Mouse (Mus musculus) testis, adult 2 months (tissue): ENCODE measurements at regions not wholly inside any gene's neighbourhood (a gene's known extent, or its start where the extent isn't known, plus 50 kb on each side); places are given as distances from the start of the nearest gene placed in this dataset.
A peak's percentile ranks its signal among the peaks of the same experiment; 100 is the strongest.
"Not testable (repeated sequence)": the region's sequence is repeated elsewhere in the genome, so short reads cannot be mapped to it uniquely, and the experiment has no call there.

Experiments used
- H3K27ac ChIP-seq: fragments of 200-500 bp; 2 replicates; pipeline ENCODE4 v1.5.1; 2012; ENCODE audit warnings: low read depth, low read length; ENCODE audit not compliant: control insufficient read depth, insufficient read depth
- H3K27me3 ChIP-seq: fragments of 200-500 bp; 2 replicates; pipeline ENCODE4 v1.6.1; 2012; ENCODE audit warnings: mild to moderate bottlenecking, low read length, moderate library complexity; ENCODE audit not compliant: control insufficient read depth, insufficient read depth
- H3K36me3 ChIP-seq: fragments of 200-500 bp; 2 replicates; pipeline ENCODE4 v1.6.1; 2012; ENCODE audit warnings: mild to moderate bottlenecking, low read length; ENCODE audit not compliant: control insufficient read depth, insufficient read depth
- H3K4me1 ChIP-seq: fragments of 200-500 bp; 2 replicates; pipeline ENCODE4 v1.6.1; 2012; ENCODE audit warnings: low read length; ENCODE audit not compliant: control insufficient read depth, insufficient read depth
- H3K4me3 ChIP-seq: fragments of 200-500 bp; 2 replicates; pipeline ENCODE4 v1.5.1; 2012; ENCODE audit warnings: low read depth, mild to moderate bottlenecking, low read length, moderate library complexity, mixed read lengths; ENCODE audit not compliant: control insufficient read depth
- CTCF ChIP-seq: fragments of 200-500 bp; IDR thresholded peaks from 2 replicates; pipeline ENCODE4 v1.5.1; 2012; ENCODE audit warnings: low read depth, mild to moderate bottlenecking, inconsistent platforms, low read length, moderate library complexity; ENCODE audit not compliant: control insufficient read depth, insufficient read depth, insufficient replicate concordance
- POLR2A ChIP-seq: fragments of 200-500 bp; IDR thresholded peaks from 2 replicates; pipeline ENCODE4 v1.6.1; 2012; ENCODE audit warnings: low read depth, mild to moderate bottlenecking, inconsistent platforms, low read length, moderate library complexity; ENCODE audit not compliant: control insufficient read depth

DNA sequence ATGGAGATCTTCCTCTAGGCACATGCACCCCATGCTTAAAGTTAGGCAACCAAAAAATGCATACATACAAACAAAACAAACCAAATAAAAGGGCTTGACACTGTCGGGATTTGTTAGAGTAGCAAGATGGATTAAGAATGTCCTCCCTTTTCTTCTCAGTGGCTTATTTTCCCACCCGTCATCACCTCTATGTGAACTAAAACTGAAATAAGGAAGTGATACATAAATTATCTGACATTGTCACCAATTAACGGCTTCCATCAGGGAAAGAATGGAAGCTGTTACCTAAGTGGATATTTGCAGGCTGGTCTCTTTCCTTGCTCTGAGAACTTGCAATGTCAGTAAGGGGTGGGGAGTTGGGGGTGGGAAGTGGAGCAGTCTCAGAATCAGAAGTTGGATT, 541.5 kb downstream of the Diaph3 start:
- no peaks in the 10 kb centered on the region for H3K4me1 ChIP-seq
- H3K36me3 ChIP-seq, result no peaks in the 10 kb centered on the region
- no peaks in the 10 kb centered on the region for H3K27me3 ChIP-seq
- TF ChIP-seq POLR2A (no peak), CTCF (no peak)
- no peak overlapping the region for H3K4me3 ChIP-seq
- no peak overlapping the region for H3K27ac ChIP-seq

DNA sequence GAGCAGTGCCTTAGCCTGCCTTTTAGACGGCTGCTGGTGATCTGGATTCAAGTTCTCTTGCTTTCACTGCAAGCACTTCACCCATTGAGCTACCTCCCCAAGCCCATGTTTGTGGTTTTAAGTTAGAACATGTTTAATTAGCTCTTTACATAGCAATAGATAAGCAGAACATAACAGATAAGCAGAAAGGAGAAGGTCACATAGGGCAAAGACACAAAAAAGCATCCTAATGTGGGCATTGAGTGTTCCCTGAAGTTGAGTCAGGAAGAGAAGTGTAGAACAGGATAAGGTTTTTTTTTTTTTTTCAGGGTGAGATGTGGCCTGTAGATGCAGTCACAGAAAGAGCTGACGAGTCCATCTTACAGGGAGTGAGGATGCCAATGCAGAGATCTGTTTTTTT, 552.5 kb downstream of the Diaph3 start:
- H3K27ac ChIP-seq, result no peak overlapping the region
- H3K36me3 ChIP-seq, result no peaks in the 10 kb centered on the region
- H3K4me3 ChIP-seq, result no peak overlapping the region
- no peak for TF ChIP-seq CTCF
- no peak for TF ChIP-seq POLR2A
- no peaks in the 10 kb centered on the region for H3K27me3 ChIP-seq
- H3K4me1 ChIP-seq, result no peaks in the 10 kb centered on the region

DNA sequence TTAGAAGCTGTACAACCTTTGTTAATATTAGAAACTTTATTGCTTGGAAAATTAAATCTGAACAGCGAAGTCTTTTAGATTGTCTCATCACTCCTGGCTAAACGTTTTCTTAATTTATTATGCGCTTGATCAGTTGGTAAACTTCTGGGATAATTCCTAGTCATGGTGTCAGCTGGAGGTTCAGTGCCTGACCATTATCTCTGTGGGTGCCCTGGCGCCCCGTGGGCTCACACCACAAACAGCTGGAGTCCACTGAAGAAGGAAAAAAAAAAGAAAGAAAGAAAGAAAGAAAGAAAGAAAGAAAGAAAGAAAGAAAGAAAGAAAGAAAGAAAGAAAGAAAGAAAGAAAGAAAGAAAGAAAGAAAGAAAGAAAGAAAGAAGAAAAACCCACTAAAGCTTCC, 555.1 kb downstream of the Diaph3 start:
- not testable (repeated sequence) for H3K36me3 ChIP-seq, H3K27ac ChIP-seq, H3K27me3 ChIP-seq, H3K4me3 ChIP-seq, H3K4me1 ChIP-seq

DNA sequence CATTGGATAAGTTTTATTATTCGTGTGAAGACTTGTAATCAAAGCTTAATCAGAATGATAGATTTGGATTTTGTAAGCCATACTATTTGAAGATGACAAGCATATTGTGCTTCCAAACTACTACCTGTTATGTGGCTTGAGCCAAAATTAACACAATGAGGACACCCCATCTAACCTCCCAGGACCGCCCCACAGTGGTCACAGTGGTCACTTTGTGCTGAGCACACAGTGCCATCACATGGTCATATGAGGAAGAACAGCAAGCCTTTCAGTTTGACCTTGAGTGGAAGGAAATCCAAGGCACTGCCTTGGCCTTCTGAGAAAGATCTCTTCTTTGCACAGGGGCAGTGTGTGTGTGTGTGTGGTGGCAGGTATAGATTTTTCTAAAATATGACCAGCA, 578.3 kb downstream of the Diaph3 start:
- Histone ChIP-seq H3K36me3 (no peaks in the 10 kb centered on the region), H3K4me1 (no peaks in the 10 kb centered on the region), H3K27ac (no peak overlapping the region), H3K4me3 (no peak overlapping the region), H3K27me3 (no peaks in the 10 kb centered on the region)
- no peak for TF ChIP-seq POLR2A
- TF ChIP-seq CTCF, result peak; percentile 40; the same call in 1 of the 2 replicates

DNA sequence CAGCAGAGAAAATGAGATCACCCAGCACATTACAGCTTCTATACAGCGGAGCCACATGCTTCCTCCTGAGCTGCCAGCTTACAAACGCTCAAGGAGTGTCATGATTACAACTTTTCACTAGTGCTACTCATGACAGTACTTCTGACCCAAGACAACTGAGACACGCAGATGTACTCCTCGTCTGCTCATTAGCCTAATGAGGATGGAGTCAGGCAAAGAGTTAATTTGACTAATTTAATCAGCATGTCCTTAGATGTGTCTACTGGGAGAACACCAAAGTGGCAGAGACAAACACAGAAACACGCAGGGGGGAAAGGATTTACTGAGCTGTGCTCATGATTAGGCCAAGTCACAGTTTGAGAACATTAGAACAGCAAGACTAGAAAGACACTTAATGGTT, 603.0 kb downstream of the Diaph3 start:
- H3K27ac ChIP-seq, result no peak overlapping the region
- H3K27me3 ChIP-seq, result no peaks in the 10 kb centered on the region
- no peaks in the 10 kb centered on the region for H3K36me3 ChIP-seq
- no peak overlapping the region for H3K4me3 ChIP-seq
- H3K4me1 ChIP-seq, result no peaks in the 10 kb centered on the region
- TF ChIP-seq CTCF (no peak), POLR2A (no peak)

DNA sequence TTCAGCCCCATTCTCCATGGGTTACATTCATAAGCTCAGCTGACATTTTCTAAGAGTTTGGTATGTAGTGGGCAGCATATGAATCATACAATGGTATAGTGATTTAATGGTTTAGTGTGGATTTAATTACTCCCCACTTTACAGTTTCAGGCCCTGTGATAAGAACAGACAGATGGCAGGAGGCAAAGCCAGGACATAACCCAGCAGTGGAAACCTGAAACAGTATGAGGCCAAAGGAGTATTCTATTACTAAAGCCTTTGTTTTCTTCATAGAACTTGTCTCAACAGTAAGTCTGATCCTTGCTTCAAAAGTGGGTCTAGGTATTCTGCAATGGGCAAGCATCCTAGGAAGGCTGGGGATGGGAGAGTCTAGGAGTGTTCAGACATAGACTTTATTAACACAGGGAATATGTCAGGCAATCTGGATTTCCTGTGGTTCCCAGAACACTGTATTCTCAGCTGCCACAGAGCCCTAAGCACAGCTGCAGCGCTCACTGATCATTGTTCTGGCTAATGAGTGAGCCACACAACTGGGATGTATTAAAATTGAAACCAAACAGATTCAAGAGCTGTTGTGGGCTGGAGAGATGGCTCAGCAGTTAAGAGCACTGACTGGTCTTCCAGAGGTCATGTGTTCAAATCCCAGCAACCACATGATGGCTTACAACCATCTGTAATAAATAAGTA, 604.6 kb downstream of the Diaph3 start:
- no peaks in the 10 kb centered on the region for H3K27me3 ChIP-seq
- no peaks in the 10 kb centered on the region for H3K4me1 ChIP-seq
- H3K36me3 ChIP-seq, result no peaks in the 10 kb centered on the region
- H3K27ac ChIP-seq, result no peak overlapping the region
- H3K4me3 ChIP-seq, result no peak overlapping the region
- TF ChIP-seq POLR2A, result no peak
- no peak for TF ChIP-seq CTCF

DNA sequence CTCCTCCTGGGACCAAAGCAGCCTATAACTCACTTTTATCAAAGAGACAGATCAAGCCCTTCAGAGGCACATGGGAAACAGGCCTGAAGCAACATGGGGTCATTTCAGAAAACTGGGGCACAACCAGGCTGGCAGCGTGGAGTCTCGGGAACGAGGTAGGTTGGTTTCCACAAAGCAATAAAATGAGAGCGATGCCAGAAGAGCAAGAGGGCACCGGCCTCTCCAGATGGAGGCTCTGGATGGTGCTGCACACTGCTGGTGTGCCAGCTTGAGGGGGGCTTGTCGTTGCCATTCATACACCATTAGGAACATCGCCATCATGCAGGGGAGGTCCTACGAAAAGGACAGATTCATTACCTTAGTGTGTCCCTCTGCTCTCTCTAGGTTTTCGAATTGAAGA, 630.6 kb downstream of the Diaph3 start:
- TF ChIP-seq CTCF (no peak), POLR2A (no peak)
- Histone ChIP-seq H3K4me1 (no peaks in the 10 kb centered on the region), H3K4me3 (no peak overlapping the region), H3K27me3 (no peaks in the 10 kb centered on the region), H3K36me3 (no peaks in the 10 kb centered on the region), H3K27ac (no peak overlapping the region)

DNA sequence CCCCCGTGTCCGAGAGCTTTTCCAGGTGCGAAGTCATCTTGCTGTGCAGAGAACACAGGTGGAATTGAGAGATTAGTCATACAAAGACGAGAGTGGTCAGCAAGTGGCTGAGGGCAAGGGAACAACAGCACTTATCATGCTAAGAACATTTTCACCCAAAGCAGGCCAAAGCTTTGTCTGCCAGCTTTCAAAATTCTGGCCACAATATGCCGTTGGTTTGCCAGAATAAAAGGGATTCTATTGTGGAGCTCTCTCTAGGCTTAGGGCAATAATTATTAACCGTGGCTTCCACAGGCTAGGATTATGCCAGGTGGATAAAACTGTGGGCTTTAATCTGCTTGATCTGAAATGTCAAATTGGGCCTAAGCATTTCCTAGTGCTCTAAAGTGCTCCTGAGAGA, 631.3 kb downstream of the Diaph3 start:
- TF ChIP-seq CTCF, result no peak
- TF ChIP-seq POLR2A, result no peak
- Histone ChIP-seq H3K4me3 (no peak overlapping the region), H3K4me1 (no peaks in the 10 kb centered on the region)

More for the DNA sequence above, 631.3 kb downstream of the Diaph3 start:
- H3K36me3 ChIP-seq, result no peaks in the 10 kb centered on the region
- no peaks in the 10 kb centered on the region for H3K27me3 ChIP-seq
- no peak overlapping the region for H3K27ac ChIP-seq
